In genomic region chr16:22100067-22100466, GRCm38 (mm10) we compare ENCODE assay signal across 18 mouse cellular contexts.
DNase-seq lines count a peak whose midpoint lies in the region; ATAC-seq and TF ChIP-seq lines count a peak whose summit lies in the region.
"Had no signal": no experiment of that assay in that cellular context is flagged by ENCODE, and none has a peak within 500 bp of the region (broad histone marks: within the 10 kb centered on the region; RNA-seq: fewer than 3 reads in every experiment).

No protein-coding gene starts in this region.

- no peaks in the 10 kb centered on the region for H3K27me3 ChIP-seq in intestine, embryonic 14.5 days (replicated peaks; ENCODE audit: control insufficient read depth, insufficient read depth, low read length)
- H3K27me3 ChIP-seq in intestine, embryonic 15.5 days (replicated peaks), result no peaks in the 10 kb centered on the region
- no peaks in the 10 kb centered on the region for H3K27me3 ChIP-seq in lung, embryonic 14.5 days (ENCODE audit: insufficient read depth, low read length)
- H3K27me3 ChIP-seq in Patski, result no peaks in the 10 kb centered on the region
- H3K27me3 ChIP-seq: embryonic facial prominence, embryonic 13.5 days; lung, embryonic 15.5 days had no signal

- peak; percentile 42 for DNase-seq in intestine, embryonic 14.5 days (ENCODE audit: low spot score)
- peak; percentile 11 for DNase-seq in lung, embryonic 14.5 days
- DNase-seq in lung, adult 2 months, result no peak
- DNase-seq in Patski (ENCODE audit: low read depth, low spot score), result no peak
- DNase-seq in spleen, adult 18-20 months, result no peak
- no peak for DNase-seq in natural killer cell, adult 2 months (ENCODE audit: low spot score in 2 of 2)
- DNase-seq: adrenal gland, postnatal 10 days; cerebellum, adult 9-10 months; gastrocnemius, postnatal 25 days; heart, postnatal 14 days; thymus, postnatal 14 days had no signal

- no peaks in the 10 kb centered on the region for H3K9me3 ChIP-seq in intestine, embryonic 14.5 days (ENCODE audit: control insufficient read depth, low read length)
- H3K9me3 ChIP-seq in intestine, embryonic 15.5 days, result no peaks in the 10 kb centered on the region
- H3K9me3 ChIP-seq in lung, embryonic 14.5 days (ENCODE audit: low read depth, low read length), result no peaks in the 10 kb centered on the region
- H3K9me3 ChIP-seq: embryonic facial prominence, embryonic 13.5 days; G1E; heart, embryonic 10.5 days; lung, embryonic 15.5 days had no signal

- CTCF ChIA-PET in Patski (lab: Charles Lee), result no interaction called here

- no peak for ATAC-seq in intestine, embryonic 14.5 days (replicated peaks; ENCODE audit: low FRiP score, low TSS enrichment, low read depth)
- ATAC-seq in intestine, embryonic 15.5 days, result no peak
- no peak for ATAC-seq in lung, embryonic 14.5 days (ENCODE audit: insufficient read depth)
- ATAC-seq in Patski, result no peak
- peak; percentile 50; the same call in 1 of the 2 replicates for ATAC-seq in megakaryocyte progenitor cell, adult 5-6 weeks (replicated peaks; ENCODE audit: poor library complexity)
- ATAC-seq: midbrain, embryonic 16.5 days had no signal

- H3K4me1 ChIP-seq in intestine, embryonic 14.5 days (replicated peaks; ENCODE audit: control insufficient read depth, insufficient read depth, low read length), result no peaks in the 10 kb centered on the region
- H3K4me1 ChIP-seq in intestine, embryonic 15.5 days (replicated peaks), result 0 out of 2 replicates have a peak, but pooled peaks cover 3% of the 10 kb centered on the region
- H3K4me1 ChIP-seq in lung, embryonic 14.5 days (ENCODE audit: insufficient read depth), result no peaks in the 10 kb centered on the region
- peaks cover 2% of the 10 kb centered on the region; the same call in 1 of the 2 replicates for H3K4me1 ChIP-seq in lung, adult 2 months (ENCODE audit: control insufficient read depth, insufficient read depth, low read length)
- H3K4me1 ChIP-seq: lung, embryonic 15.5 days had no signal

- H3K9ac ChIP-seq in intestine, embryonic 14.5 days (ENCODE audit: low read length), result no peak overlapping the region
- H3K9ac ChIP-seq in intestine, embryonic 15.5 days, result no peak overlapping the region
- no peak overlapping the region for H3K9ac ChIP-seq in lung, embryonic 14.5 days
- H3K9ac ChIP-seq: embryonic facial prominence, embryonic 13.5 days; lung, embryonic 15.5 days had no signal

- no peak for TF ChIP-seq CTCF in lung, embryonic 14.5 days (IDR thresholded peaks at IDR 0.05; ENCODE audit: low read depth)
- TF ChIP-seq CTCF in lung, adult 2 months (IDR thresholded peaks at IDR 0.05; ENCODE audit: insufficient read depth, low read length), result no peak
- TF ChIP-seq CTCF in Patski (IDR thresholded peaks at IDR 0.05), result peak; percentile 43

- H3K36me3 ChIP-seq in intestine, embryonic 14.5 days (ENCODE audit: control insufficient read depth, insufficient read depth, low read length), result 0 out of 2 replicates have a peak, but pooled peaks cover 5% of the 10 kb centered on the region
- no peaks in the 10 kb centered on the region; the same call in 1 of the 2 replicates for H3K36me3 ChIP-seq in intestine, embryonic 15.5 days
- no peaks in the 10 kb centered on the region for H3K36me3 ChIP-seq in lung, embryonic 14.5 days (ENCODE audit: insufficient read depth)
- H3K36me3 ChIP-seq: G1E; lung, embryonic 15.5 days had no signal

- POLR2A ChIA-PET in Patski (lab: Charles Lee), result no interaction called here

- no peak for TF ChIP-seq POLR2A in lung, adult 2 months (IDR thresholded peaks at IDR 0.05; ENCODE audit: borderline replicate concordance, extremely low read depth, low read depth, low read length)

- 80% methylated on average over 2 of the region's 2 CpGs for WGBS in intestine, embryonic 14.5 days
- WGBS in intestine, embryonic 15.5 days, result 82% methylated on average over 2 of the region's 2 CpGs
- 83% methylated on average over 2 of the region's 2 CpGs for WGBS in lung, embryonic 14.5 days
- WGBS in lung, adult 2 months, result 76% methylated on average over 2 of the region's 2 CpGs

- H3K4me3 ChIP-seq in intestine, embryonic 14.5 days (ENCODE audit: low read depth, low read length), result no peak overlapping the region
- no peak overlapping the region for H3K4me3 ChIP-seq in intestine, embryonic 15.5 days (replicated peaks)
- H3K4me3 ChIP-seq in lung, embryonic 14.5 days (ENCODE audit: low read depth, low read length), result no peak overlapping the region
- no peak overlapping the region for H3K4me3 ChIP-seq in lung, adult 2 months (replicated peaks; ENCODE audit: extremely low read depth, low read depth, low read length)
- H3K4me3 ChIP-seq: embryonic facial prominence, embryonic 13.5 days; heart, embryonic 10.5 days; lung, embryonic 15.5 days had no signal

- H3K4me2 ChIP-seq in intestine, embryonic 14.5 days (ENCODE audit: low read length), result no peak overlapping the region
- H3K4me2 ChIP-seq in intestine, embryonic 15.5 days (replicated peaks), result no peak overlapping the region
- no peak overlapping the region for H3K4me2 ChIP-seq in lung, embryonic 14.5 days
- H3K4me2 ChIP-seq: embryonic facial prominence, embryonic 13.5 days; lung, embryonic 15.5 days had no signal

- H3K27ac ChIP-seq in intestine, embryonic 14.5 days (ENCODE audit: low read depth), result no peak overlapping the region
- no peak overlapping the region for H3K27ac ChIP-seq in intestine, embryonic 15.5 days
- H3K27ac ChIP-seq in lung, embryonic 14.5 days (ENCODE audit: low read depth), result no peak overlapping the region
- H3K27ac ChIP-seq: embryonic facial prominence, embryonic 13.5 days; heart, embryonic 10.5 days; lung, embryonic 15.5 days had no signal

- in situ Hi-C loops in Patski (cut with MboI; ENCODE audit: low pct_unique_long_range_greater_than_20kb), result loop anchor here (10.0 kb wide), 1 partner anchor 165 kb away; the partner anchor contains the start of gene Tra2b

Comparison
In these comparisons a context has a peak if more than half of its experiments do, and no peak if none do; other contexts are left out.
1. DNase-seq: peak in intestine, embryonic 14.5 days (single experiment) and lung, embryonic 14.5 days (single experiment); none in lung, adult 2 months (single experiment), Patski (single experiment), spleen, adult 18-20 months (0 of 2) and natural killer cell, adult 2 months (0 of 2).